Mouse (Mus musculus) neutrophil, adult 5-6 weeks (primary cell): ENCODE results near the gene Borcs8. TPM values are rescaled to one million over a fixed set of nuclear protein-coding genes. Genes with fewer than 3 reads are reported as not detected.

Experiments used
- ATAC-seq: fragments of 151-379, 151-347 bp; 2 replicates; pipeline ENCODE4 v1.8.0; 2017; ENCODE audit warnings: mild to moderate bottlenecking, moderate TSS enrichment; ENCODE audit not compliant: insufficient number of reproducible peaks, poor library complexity, low FRiP score, severe bottlenecking; ENCODE audit errors: extremely low read depth
- total RNA-seq: library from RNA; stranded (forward); fragments of 200-1000 nt; gene quantifications from 2 replicates; pipeline ENCODE4 v1.2.3, GENCODE M21; 2017

Gene Borcs8
- 55.7 and 63.4 TPM in 2 replicates for total RNA-seq

DNA sequence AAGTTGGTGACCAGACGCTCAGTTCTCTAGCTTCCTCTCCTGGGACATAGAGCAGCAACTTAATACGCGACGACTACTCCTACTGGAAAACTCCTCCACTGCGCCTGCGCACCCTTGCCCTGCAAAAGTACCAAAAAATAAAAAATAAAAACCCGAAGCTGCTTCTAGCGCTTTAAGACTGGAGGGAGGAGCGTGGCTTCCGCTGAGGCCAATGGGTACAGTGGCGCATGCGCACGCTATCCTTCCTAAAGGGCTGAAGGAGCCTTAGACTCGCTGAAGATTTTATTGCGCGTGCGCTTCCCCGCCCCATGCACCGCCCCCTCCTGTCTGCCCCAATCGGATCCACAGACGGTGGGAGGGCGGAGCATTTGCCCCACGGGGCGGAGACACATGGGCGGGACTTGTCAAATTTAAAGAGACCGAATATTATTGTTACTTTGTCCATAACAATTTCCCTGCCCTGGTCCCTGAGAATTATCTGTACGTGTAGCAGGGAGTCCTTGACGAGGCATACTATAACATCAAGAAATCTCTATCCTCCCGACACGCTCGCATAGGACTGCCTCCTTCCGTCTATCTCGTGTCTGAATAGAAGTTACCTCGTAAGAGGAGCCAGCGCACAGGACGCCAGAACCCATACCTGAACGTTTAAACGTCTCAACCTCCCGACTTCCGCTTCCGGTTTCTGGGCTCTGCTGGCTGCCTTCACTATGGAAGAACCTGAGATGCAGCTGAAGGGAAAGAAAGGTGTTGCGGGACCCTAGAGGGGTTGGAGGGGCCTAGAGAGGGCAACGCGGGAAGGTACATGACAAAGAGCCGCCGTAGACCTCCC, at the start of gene Borcs8, which contains the start of the genes Rfxank and Mef2b:
Gene Borcs8 (plus strand): TSS at position 474 of the 832 bp plus-strand sequence.
Gene Rfxank (minus strand): TSS at position 129 of the 832 bp plus-strand sequence.
Gene Mef2b (plus strand): TSS at position 686 of the 832 bp plus-strand sequence.
- ATAC-seq = peak; percentile 93

DNA sequence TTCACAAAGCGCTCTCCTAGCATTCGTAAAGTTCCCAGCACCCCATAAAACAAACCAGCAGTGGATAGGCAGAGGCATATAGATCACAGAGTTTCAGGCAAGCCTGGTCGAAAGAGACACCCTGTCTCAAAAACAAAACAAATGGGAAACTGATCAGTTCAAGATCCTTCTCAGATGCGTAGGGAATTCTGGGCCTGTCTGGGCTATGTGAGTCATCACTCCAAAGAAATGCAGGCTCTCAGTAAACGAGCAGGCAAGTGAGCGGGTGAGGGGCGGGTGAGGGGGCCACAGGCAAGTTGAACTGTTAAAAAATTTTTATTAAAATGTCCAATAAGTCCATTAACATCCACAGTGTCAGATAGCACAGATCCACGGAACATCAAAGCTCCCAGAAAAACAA, 46.5 kb upstream of the Borcs8 start:
- no peak for ATAC-seq

DNA sequence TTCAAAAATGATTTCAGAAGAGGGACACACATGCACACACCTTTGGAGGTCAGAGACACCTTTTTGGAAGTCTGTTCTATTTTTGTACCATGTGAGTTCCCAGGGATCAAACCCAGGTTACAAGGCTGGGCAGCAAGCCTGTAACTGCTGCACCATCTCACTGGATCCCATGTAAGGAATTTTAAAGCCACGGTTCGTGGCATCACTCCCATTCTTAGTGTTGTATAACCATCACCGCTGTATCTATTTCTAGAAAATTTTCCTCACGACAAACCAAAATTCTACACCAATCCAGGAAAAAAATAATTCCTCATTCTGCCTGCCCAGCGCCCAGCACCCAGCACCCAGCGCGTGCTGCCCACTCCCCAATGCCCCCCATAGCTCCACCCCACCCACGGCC, 40.0 kb upstream of the Borcs8 start:
- ATAC-seq = no peak

DNA sequence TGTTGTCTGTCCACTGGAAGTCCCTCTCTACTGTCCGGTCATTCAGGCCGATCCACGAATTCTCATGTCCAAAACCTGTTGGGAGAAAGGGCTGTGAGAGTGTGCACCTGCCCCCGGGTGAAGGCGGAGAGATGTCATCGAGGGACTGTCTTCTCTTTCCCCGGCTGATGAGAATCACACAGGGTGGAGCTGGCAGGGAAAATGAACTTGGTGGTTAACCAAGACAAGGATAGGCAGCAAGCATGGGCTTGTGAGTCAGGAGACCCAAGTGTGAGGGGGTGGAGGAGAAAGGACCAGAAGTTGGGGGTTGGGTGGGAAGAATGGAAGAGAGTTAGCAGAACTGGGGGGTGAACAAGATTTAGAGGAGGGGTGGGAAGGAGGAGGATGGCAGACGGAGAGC, 39.1 kb upstream of the Borcs8 start:
- ATAC-seq = no peak

DNA sequence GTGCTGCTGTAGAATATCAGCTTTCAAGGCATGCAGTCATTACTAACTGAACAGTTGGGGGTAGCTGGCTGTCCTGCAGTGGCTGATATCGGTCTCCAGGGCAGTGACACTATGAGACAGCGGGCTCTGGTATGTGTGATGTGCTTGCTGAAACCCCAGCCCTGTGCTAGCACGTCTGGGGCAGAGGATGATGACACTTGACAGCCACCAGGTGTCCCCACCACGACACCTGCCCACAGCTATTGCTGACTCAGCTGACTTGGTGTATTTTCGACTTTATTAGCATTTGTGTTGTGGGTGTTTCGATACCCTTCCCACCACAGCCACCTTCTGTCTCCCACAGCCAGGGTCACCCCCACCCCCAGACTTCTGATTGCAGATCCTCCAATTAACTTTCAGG, 34.8 kb upstream of the Borcs8 start:
- peak; percentile 77 for ATAC-seq

DNA sequence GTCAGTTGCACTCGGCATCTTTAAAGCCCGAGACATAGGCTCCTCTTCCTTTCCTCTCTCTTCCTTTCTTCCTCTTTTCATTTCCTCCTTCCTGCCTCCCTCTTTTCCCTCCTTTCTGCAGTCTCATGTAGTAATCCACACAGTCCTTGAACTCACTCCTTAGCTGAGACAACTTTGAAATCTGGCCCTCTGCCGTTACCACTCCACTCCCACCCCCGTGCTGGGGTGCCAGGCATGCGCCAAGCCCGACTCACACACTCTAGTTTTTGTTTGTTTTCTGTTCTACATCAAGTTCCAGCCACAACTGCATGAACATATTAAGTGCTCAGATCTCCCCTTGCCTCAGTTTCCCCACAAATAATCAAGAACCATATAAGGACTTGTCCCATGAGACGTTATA, 34.4 kb upstream of the Borcs8 start:
- no peak for ATAC-seq

DNA sequence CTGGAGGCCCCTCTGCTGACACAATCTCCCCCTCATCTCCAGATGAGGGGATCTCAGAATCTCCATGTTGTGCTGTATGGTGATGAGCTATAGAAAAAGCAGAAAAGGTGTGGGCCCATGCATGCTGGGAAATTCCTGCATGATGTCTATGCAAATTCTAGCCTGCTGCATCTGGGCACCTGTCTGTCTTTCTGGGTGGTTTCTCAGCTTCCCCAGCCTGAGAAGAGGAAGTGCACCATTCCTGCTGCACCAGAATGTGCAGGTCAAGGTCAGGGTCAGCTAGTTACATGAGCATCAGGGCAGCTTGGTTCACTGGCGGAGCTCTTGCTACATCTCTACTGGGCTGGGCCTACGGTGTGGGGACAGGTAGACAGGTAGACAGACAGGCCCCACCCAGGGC, 28.8 kb upstream of the Borcs8 start:
- ATAC-seq = no peak

DNA sequence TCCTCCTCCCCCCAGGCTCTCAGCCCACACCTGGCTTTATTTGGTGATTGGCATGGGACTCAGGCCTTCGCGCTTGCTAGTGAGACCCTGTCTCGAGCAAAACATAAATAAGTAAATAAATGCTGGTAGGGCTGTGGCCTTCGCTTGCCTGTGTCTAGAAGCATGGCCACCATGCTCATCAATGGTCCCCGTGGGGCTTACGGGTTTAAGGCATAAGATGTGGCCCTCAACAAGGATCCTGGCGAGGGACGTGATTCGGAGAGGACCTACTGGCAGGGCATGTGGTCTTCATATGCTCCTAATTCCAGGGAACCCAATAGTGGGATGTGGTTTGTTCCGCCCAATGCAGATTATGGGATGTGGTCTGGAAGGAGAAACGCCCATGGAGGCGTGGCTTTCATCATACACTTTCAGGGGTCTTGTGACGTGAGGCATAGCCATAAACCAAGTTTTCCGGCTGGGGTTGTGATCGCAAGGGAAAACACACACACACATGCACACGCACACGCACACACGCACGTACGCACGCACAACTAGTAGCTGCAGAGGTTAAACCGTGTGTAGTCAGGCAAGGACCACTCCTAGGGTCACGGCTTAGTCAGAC, 28.0 kb upstream of the Borcs8 start:
- no peak for ATAC-seq

DNA sequence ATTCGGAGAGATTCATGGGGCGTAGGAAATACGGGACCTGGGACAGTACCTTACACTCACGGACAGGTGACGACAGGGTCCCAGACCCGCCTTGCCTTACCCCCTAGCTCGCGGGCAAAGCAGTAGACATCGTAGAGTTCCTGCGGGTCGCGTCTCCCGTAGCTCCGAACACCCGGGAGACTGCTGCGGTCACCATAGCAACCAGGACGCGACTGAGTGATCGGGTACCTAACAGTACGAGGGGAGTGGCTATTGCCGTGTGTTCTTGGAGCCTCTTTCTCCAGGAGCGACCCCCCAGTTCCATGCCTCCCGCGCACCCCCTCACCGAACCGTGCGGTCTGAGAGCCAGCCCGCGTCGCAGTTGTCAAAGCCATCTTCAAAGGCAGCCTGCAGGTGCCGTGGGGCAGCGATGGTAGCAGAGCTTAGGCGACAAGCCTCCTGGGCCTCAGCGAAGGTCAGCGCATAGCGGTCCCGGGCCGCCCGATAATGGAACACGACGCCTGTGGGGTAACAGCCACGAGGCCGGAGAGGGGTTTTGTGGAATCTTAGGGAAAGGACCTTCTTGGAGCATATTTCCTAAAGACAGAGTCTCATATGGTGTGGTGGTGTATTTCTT, 26.8 kb upstream of the Borcs8 start:
- no peak for ATAC-seq

DNA sequence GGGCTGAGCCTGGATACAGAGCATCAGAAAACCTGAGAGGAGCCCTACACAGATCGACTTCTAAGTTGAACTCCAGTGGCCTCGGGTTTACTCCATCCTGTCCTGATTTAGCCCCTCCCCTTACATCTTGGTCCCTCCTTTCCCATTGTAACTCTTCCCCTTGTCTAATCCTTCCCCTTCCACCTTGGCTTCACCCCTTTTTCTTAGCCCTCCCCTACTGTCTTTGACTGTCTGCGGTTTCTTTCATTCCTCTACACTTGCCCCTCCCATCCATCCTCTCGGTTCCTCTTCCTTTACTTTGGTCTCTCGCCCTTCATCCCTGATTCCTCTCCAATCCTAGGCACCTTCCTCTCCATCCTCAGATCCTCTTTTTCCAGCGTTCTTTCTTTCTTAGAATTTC, 24.8 kb upstream of the Borcs8 start:
- ATAC-seq = no peak

DNA sequence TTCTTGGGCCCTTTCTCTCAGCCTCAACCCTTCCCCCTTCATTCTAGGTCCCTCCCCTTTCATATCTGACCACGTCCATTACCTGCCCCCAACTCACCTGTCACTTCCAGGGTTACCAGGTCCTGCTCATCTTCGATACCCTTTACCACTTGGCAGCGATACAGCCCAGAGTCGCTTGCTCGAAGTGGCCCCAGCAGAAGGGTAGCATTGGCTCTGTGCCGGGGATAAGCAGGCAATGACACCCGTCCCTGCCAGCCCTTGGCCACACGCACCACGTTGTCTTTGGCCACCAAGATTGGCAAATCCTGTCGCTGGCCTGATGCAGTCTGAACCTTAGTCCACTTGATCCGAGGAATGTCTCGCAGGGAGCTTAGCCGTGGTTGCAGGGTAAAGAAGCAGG, 24.4 kb upstream of the Borcs8 start:
- no peak for ATAC-seq

DNA sequence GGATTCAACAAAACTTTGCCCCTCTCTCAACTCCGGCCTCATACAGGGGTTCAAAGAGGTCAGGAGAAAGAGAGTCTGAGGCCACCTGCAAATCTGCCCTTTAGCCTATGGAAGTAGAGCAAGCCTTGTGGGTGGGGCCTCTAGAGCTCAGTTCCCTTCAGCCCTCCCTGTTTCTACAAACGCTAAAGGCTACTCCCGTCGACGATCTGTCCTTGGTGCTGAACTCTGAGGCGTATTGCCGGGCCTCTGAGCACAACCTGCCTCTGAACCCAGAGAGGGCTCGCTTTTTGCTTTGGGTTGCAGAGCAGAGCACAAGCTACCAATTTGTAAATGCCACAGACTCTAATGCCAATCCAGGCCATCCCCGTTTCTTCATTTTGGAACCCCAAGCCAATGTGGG, 21.7 kb upstream of the Borcs8 start:
- ATAC-seq = no peak

DNA sequence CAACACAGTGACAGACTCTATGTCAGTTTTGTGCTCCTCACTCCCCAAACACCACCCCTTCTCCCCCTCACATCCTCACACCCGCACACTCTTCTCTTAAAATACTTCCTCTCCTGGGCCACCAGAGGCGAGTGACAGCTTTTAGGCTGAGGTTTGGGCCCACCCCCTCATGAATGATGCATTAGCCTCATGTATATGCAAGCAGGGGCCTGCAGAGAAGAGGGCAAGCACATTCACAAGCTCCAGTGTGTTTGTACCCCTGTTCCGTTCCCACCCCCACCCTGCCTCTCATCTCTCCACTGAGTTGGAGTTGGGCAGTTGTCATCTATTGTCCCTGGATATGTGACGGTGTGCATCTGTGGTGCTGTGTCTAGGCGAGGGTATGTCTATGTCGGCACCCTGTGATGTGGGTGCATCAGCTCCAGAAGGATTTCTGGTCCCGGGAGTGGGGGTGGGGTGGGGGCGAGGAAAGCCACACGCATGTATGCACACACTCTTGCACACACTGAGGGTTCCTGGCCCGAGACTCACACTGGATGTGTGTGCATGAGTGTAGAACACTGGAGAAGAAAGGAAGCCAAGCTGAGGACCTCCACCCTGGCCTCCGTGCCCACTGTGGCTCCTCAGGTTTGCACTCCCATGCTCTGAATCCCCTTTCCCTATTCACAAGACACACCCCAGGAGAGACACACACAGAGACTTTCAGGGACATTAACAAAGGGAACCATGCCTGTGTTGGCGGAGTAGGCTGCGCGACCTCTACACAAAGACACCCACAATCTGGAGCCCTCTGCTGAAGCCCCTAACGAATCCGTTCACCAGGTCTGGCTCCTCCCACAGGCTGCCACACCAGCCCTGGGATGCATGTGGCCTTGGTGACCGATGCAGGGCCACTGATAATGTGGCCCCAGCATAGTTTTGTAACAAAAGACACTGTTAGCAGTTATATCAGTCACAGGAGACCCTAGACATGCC, 20.3 kb upstream of the Borcs8 start:
- no peak for ATAC-seq

DNA sequence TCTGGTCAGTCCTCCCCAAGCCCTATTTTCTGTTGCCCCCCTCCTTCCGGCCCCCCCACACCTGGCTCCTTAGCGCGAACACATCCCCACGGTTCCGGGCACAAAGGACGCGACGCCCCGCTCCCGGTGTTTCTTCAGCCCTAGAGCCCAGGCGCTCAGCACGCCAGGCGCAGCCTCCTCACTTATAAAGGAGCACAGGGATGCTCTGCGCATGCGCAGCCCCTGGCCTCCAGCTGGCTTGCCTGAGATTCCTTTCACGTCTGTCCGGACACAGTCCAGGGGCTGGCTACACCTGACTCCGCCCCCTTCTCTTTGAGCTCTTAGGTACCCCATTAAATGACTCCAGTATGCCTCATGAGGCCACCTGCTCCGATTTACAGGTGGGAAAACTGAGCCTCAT, 18.6 kb upstream of the Borcs8 start, which contains the start of gene Ncan:
Gene Ncan (minus strand): TSS at position 207 of the 400 bp plus-strand sequence.
- ATAC-seq = no peak

DNA sequence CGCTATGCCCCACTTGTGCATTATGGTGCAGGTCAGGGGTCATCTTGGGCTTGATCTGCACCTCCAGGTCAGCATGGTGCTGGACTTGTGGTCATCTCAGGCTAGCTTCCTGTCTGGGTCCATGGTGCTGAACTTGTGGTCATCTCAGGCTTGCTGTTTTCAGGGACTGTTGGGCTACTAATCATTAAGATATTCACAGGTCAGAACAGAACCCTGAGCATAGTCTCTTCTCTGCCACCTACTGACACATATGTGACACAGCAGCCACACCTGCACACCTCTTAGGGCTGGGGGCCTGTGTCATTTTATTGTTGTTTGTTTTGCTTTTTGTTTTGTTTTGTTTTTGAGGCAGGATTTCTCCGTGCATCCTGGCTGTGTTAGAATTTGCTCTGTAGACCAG, 16.4 kb upstream of the Borcs8 start:
- no peak for ATAC-seq

DNA sequence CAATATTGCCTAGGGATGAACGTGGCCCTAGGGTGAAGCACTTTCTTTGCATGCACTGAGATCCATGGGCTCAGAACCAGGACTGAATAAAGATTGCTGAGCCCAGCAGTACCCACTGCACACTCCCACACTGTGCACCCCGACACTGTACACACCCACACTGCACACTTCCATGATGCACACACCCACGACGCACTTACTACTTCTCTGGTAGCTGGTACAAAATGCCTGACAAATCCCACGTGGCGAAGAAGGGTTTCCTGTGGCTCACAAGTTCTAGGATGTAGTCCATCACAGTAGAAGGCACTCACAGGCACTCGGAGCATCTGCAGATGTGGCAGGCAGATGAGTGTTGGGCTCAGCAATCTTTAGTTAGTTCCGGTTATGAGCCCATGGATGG, 14.3 kb upstream of the Borcs8 start:
- ATAC-seq = no peak

DNA sequence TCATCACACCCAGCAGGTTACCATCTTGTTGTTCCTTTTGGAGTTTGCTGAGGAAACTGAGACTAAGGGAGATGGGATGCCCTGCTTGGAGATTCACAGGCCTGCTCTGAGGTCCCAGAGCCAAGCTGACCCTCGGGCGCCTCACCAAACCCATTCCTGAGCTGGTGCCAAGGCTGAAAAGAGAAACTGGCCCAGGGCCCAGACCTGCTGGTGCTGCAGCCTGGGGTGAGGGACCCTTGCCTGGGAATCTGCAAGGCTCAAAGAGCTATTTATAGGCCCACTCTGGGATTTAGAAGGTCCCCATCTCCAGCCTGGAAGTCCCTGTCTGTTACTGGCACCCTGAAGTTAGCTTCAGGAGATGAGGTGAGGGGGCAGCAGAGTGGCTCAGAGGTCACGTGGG, 10.9 kb upstream of the Borcs8 start:
- ATAC-seq = no peak

DNA sequence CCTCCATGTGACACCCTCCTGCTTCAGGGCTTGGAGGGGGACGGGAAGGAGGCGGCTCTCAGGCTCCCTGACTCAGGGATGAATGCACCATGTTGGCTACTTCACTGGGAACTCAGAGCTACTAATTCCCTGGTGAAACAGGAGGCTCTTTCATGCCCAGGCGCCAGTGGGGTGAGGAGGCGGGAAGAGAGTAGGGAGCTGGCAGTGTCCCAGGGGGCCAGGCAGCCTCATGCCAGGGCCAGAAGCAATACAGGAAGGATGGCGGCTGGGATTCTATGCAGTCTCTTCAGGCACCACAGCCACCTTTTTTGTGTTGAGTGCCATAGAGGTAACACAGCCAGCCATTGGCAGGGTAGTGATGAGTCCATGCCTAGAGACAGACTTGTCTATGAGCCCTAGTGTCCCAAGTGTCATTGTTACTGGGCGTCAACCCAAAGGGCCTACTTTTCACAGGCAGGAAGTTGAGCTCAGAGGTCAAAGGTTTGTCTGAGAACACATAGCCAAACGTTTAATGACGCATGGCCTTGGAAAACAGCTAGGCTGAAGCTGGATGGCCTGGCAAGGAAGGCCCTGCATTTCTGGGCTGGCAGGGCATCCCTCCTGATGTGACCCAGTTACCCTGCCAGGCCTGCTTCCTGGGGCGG, 9.9 kb upstream of the Borcs8 start:
- no peak for ATAC-seq
